Comparison of ENCODE assay signal across 24 mouse cellular contexts in the genomic region with DNA sequence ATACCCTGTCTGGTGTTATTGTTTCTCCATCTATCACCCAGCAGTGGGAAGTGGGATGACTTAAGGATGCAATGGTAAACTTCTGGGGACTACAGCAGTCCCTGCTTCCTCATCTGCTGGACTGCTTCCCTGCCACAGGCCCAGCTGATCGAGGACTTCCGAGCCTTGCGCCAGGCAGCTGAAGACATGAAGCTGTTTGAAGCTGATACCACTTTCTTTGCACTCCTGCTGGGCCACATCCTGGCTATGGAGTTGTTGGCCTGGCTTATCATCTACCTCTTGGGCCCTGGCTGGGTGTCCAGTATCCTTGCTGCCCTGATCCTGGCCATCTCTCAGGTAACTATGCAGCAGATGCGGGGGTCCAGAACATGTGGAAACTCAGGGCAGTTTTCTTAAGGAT. TPM values are rescaled to one million over a fixed set of nuclear protein-coding genes. Genes with fewer than 3 reads are reported as not detected.
DNase-seq lines count a peak whose midpoint lies in the region; ATAC-seq and TF ChIP-seq lines count a peak whose summit lies in the region.
"Had no signal": no experiment of that assay in that cellular context is flagged by ENCODE, and none has a peak within 500 bp of the region (broad histone marks: within the 10 kb centered on the region; RNA-seq: fewer than 3 reads in every experiment).

No protein-coding gene starts in this region.

- peaks cover 51% of the 10 kb centered on the region for H3K36me3 ChIP-seq in heart, embryonic 10.5 days
- no peaks in the 10 kb centered on the region for H3K36me3 ChIP-seq in MEL (ENCODE audit: control insufficient read depth in 1 of 2, insufficient read depth in 2 of 2, low read length in 2 of 2)

- intact Hi-C loops in heart, postnatal 25 days (cut with DNase I) = no loop called here

- H3K79me2 ChIP-seq in MEL (ENCODE audit: control insufficient read depth, insufficient read depth, low read length, poor library complexity) = no peaks in the 10 kb centered on the region

- peaks cover 20% of the 10 kb centered on the region for H3K4me1 ChIP-seq in heart, embryonic 10.5 days
- H3K4me1 ChIP-seq in MEL (ENCODE audit: control insufficient read depth in 1 of 2, insufficient read depth in 2 of 2, low read length in 2 of 2) = no peaks in the 10 kb centered on the region; a peak in 1 of 4 replicates
- H3K4me1 ChIP-seq: forebrain, embryonic 10.5 days; forebrain, embryonic 13.5 days; hindbrain, embryonic 10.5 days; hindbrain, embryonic 13.5 days had no signal

- H3K9me3 ChIP-seq in heart, embryonic 10.5 days = no peaks in the 10 kb centered on the region
- H3K9me3 ChIP-seq in MEL (replicated peaks; ENCODE audit: insufficient read depth, low read length) = no peaks in the 10 kb centered on the region
- H3K9me3 ChIP-seq: forebrain, embryonic 10.5 days; forebrain, embryonic 13.5 days; hindbrain, embryonic 10.5 days; hindbrain, embryonic 13.5 days; intestine, embryonic 15.5 days had no signal

- WGBS in heart, embryonic 10.5 days = 83% methylated on average over 4 of the region's 4 CpGs

- H3K27ac ChIP-seq in heart, embryonic 10.5 days = 0 out of 2 replicates have a peak overlapping the region, but pooled peaks have one; percentile 3
- no peak overlapping the region for H3K27ac ChIP-seq in MEL (ENCODE audit: control insufficient read depth, low read depth, low read length)
- H3K27ac ChIP-seq: forebrain, embryonic 10.5 days; forebrain, embryonic 13.5 days; hindbrain, embryonic 10.5 days; hindbrain, embryonic 13.5 days; intestine, embryonic 15.5 days had no signal

- 0 out of 2 replicates have a peak, but pooled peaks have one; percentile 9 for ATAC-seq in common myeloid progenitor, adult 5-6 weeks (replicated peaks; ENCODE audit: low read depth, poor library complexity, severe bottlenecking)
- ATAC-seq: activated CD4-positive, CD25-positive, alpha-beta regulatory T cell, adult 4 months; CD4-positive, CD25-positive, alpha-beta regulatory T cell, adult 4 months; forebrain, embryonic 13.5 days; forebrain, embryonic 16.5 days; hindbrain, embryonic 16.5 days; intestine, embryonic 15.5 days had no signal

- TF ChIP-seq RAD21 in MEL (IDR thresholded peaks at IDR 0.05; ENCODE audit: low read depth, low read length) = no peak

- no peak for TF ChIP-seq POLR2A in MEL (IDR thresholded peaks at IDR 0.05; ENCODE audit: control insufficient read depth in 1 of 2, insufficient read depth in 1 of 2, low read depth in 1 of 2, low read length in 2 of 2, poor library complexity in 1 of 2)

- no peak for TF ChIP-seq CTCF in MEL (IDR thresholded peaks at IDR 0.05 in 2 of 3, conservative IDR thresholded peaks at IDR 0.05 in 1 of 3; ENCODE audit: control insufficient read depth in 1 of 3, insufficient read depth in 1 of 3, low read depth in 2 of 3, low read length in 3 of 3, poor library complexity in 1 of 3, severe bottlenecking in 1 of 3)

- no peak overlapping the region for H3K4me3 ChIP-seq in heart, embryonic 10.5 days
- H3K4me3 ChIP-seq in MEL (ENCODE audit: control insufficient read depth in 1 of 2, insufficient read depth in 1 of 2, low read depth in 2 of 2, low read length in 2 of 2) = no peak overlapping the region
- H3K4me3 ChIP-seq: forebrain, embryonic 10.5 days; forebrain, embryonic 13.5 days; hindbrain, embryonic 10.5 days; hindbrain, embryonic 13.5 days; intestine, embryonic 15.5 days had no signal

- no peaks in the 10 kb centered on the region for H3K27me3 ChIP-seq in heart, embryonic 10.5 days (ENCODE audit: insufficient read depth, poor library complexity, severe bottlenecking)
- no peaks in the 10 kb centered on the region for H3K27me3 ChIP-seq in MEL (ENCODE audit: control insufficient read depth in 1 of 2, insufficient read depth in 2 of 2, low read length in 2 of 2)
- H3K27me3 ChIP-seq: forebrain, embryonic 13.5 days; hindbrain, embryonic 13.5 days; intestine, embryonic 15.5 days had no signal

- no peak for DNase-seq in heart, embryonic 10.5 days (ENCODE audit: low spot score)
- no peak for DNase-seq in heart, postnatal 25 days (ENCODE audit: low spot score)
- no peak for DNase-seq in MEL (ENCODE audit: low read depth, low spot score)
- DNase-seq in cerebellum, postnatal 10 days = no peak
- DNase-seq in left cerebral cortex, adult 18-20 months (ENCODE audit: low spot score in 2 of 2) = no peak
- DNase-seq: adrenal gland, postnatal 10 days; cerebellum, adult 11 months; cerebellum, adult 2 months; cerebellum, adult 9-11 months; cerebellum, postnatal 36 days; gastrocnemius, postnatal 10 days; gastrocnemius, postnatal 36 days; heart, adult 18-20 months; heart, postnatal 36 days had no signal

- no peak for TF ChIP-seq EP300 in MEL (IDR thresholded peaks at IDR 0.05; ENCODE audit: low read depth in 1 of 2, low read length in 2 of 2)

- no peak overlapping the region for H3K9ac ChIP-seq in MEL (ENCODE audit: control insufficient read depth, low read depth, low read length, poor library complexity, severe bottlenecking)
- H3K9ac ChIP-seq: forebrain, embryonic 13.5 days; hindbrain, embryonic 13.5 days; intestine, embryonic 15.5 days had no signal

TF ChIP-seq in MEL, 35 proteins besides CTCF, POLR2A, EP300 and RAD21:
- TF ChIP-seq ZMIZ1 (IDR thresholded peaks at IDR 0.05; ENCODE audit: low read depth, low read length) (no peak), UBTF (IDR thresholded peaks at IDR 0.05; ENCODE audit: borderline replicate concordance, insufficient read depth, low read depth, low read length) (no peak), RCOR1 (IDR thresholded peaks at IDR 0.05; ENCODE audit: low read depth, low read length) (no peak), MYB (IDR thresholded peaks at IDR 0.05; ENCODE audit: low read depth, low read length) (no peak), BHLHE40 (IDR thresholded peaks at IDR 0.05; ENCODE audit: borderline replicate concordance, low read depth, low read length) (no peak), MEF2A (IDR thresholded peaks at IDR 0.05; ENCODE audit: extremely low read depth, insufficient replicate concordance, low read depth, low read length, poor library complexity, severe bottlenecking) (no peak), TAL1 (IDR thresholded peaks at IDR 0.05; ENCODE audit: low read length) (0 out of 2 replicates have a peak, but pooled peaks have one; percentile 9), ETS1 (IDR thresholded peaks at IDR 0.05; ENCODE audit: low read depth, low read length) (peak; percentile 23; the same call in 1 of the 2 replicates)

RNA-seq across cellular contexts. Expression of a gene that starts 11.3 kb away (rescaled TPM):
- polyA plus RNA-seq in heart, embryonic 10.5 days (2016; fragmentation: Nextera tagmentation; extraction: Ambion mirVana) = 16.5 and 19.0 TPM in 2 replicates
- 10 to 100 TPM; 35.9 to 36.0 TPM for total RNA-seq in heart, postnatal 25 days (2021)
- 1.4 and 2.3 TPM in 2 replicates for total RNA-seq in MEL (2012; rRNA removed)
- polyA plus RNA-seq in MEL (2012; ENCODE audit: insufficient read depth in 1 of 2, insufficient read length in 2 of 2, low read depth in 1 of 2, low replicate concordance in 2 of 2, missing spikeins in 1 of 2) = 10 to 100 TPM in 1 of 2 experiments, not detected in 1; 11.2 TPM
- 4.4 and 11.1 TPM in 2 replicates for total RNA-seq in common myeloid progenitor, adult 5-6 weeks (2017)
- 10 to 100 TPM; 32.2 to 32.6 TPM for total RNA-seq in left cerebral cortex, adult 18-20 months (2021)
- polyA plus RNA-seq: activated CD4-positive, CD25-positive, alpha-beta regulatory T cell, adult 4 months; CD4-positive, CD25-positive, alpha-beta regulatory T cell, adult 4 months had no signal

RNA-seq across cellular contexts. Expression of a gene that starts 48.8 kb away (rescaled TPM):
- 72.7 and 87.6 TPM in 2 replicates for polyA plus RNA-seq in heart, embryonic 10.5 days (2016; fragmentation: Nextera tagmentation; extraction: Ambion mirVana)
- 1 to 10 TPM; 5.2 to 5.4 TPM for total RNA-seq in heart, postnatal 25 days (2021)
- total RNA-seq in MEL (2012; rRNA removed) = 55.2 and 64.0 TPM in 2 replicates
- polyA plus RNA-seq in MEL (2012; ENCODE audit: insufficient read depth in 1 of 2, insufficient read length in 2 of 2, low read depth in 1 of 2, low replicate concordance in 2 of 2, missing spikeins in 1 of 2) = 100 to 1,000 TPM in 1 of 2 experiments, not detected in 1; 119 TPM
- total RNA-seq in common myeloid progenitor, adult 5-6 weeks (2017) = 30.2 and 30.8 TPM in 2 replicates
- 100 to 1,000 TPM; 112 to 119 TPM for total RNA-seq in left cerebral cortex, adult 18-20 months (2021)

RNA-seq across cellular contexts. Expression of a gene that starts 51.2 kb away (rescaled TPM):
- polyA plus RNA-seq in heart, embryonic 10.5 days (2016; fragmentation: Nextera tagmentation; extraction: Ambion mirVana) = 51.5 and 57.6 TPM in 2 replicates
- total RNA-seq in heart, postnatal 25 days (2021) = 1 to 10 TPM; 8.9 to 9.3 TPM
- total RNA-seq in MEL (2012; rRNA removed) = 0.52 and 1.0 TPM in 2 replicates
- polyA plus RNA-seq in MEL (2012; ENCODE audit: insufficient read depth in 1 of 2, insufficient read length in 2 of 2, low read depth in 1 of 2, low replicate concordance in 2 of 2, missing spikeins in 1 of 2) = 1 to 10 TPM in 1 of 2 experiments, not detected in 1; 1.4 TPM
- total RNA-seq in common myeloid progenitor, adult 5-6 weeks (2017) = 8.1 and 8.8 TPM in 2 replicates
- 10 to 100 TPM in 1 of 2 experiments, 1 to 10 TPM in 1; 9.6 to 10.2 TPM for total RNA-seq in left cerebral cortex, adult 18-20 months (2021)
- polyA plus RNA-seq: CD4-positive, CD25-positive, alpha-beta regulatory T cell, adult 4 months had no signal

RNA-seq across cellular contexts. Expression of a gene that starts 51.3 kb away (rescaled TPM):
- polyA plus RNA-seq in heart, embryonic 10.5 days (2016; fragmentation: Nextera tagmentation; extraction: Ambion mirVana) = 0.73 and 0.95 TPM in 2 replicates
- total RNA-seq in heart, postnatal 25 days (2021) = under 1 TPM in 1 of 2 experiments, not detected in 1; 0.10 TPM
- total RNA-seq in MEL (2012; rRNA removed) = not detected in 2 replicates
- under 1 TPM in 1 of 2 experiments, not detected in 1; 0.08 TPM for polyA plus RNA-seq in MEL (2012; ENCODE audit: insufficient read depth in 1 of 2, insufficient read length in 2 of 2, low read depth in 1 of 2, low replicate concordance in 2 of 2, missing spikeins in 1 of 2)
- not detected in 2 replicates for total RNA-seq in common myeloid progenitor, adult 5-6 weeks (2017)
- 1 to 10 TPM; 1.0 to 1.1 TPM for total RNA-seq in left cerebral cortex, adult 18-20 months (2021)
- polyA plus RNA-seq: activated CD4-positive, CD25-positive, alpha-beta regulatory T cell, adult 4 months had no signal
